Mouse (Mus musculus) layer of hippocampus, adult 2 months (tissue): Measurements from ENCODE around the gene Rad51b. TPM values are rescaled to one million over a fixed set of nuclear protein-coding genes. Genes with fewer than 3 reads are reported as not detected.
A peak's percentile ranks its signal among the peaks of the same experiment; 100 is the strongest.

ENCODE experiments used
- DNase-seq, 2 experiments: peaks; one replicate each; pipeline ENCODE4 v3.0.0; 2022; ENCODE audit warnings: low spot score in 2 of 2
- H3K27ac ChIP-seq: fragments of 200-600 bp; 2 replicates; pipeline ENCODE4 v1.8.1; 2022
- H3K4me3 ChIP-seq: fragments of 200-600 bp; 2 replicates; pipeline ENCODE4 v1.8.1; 2022; ENCODE audit warnings: mild to moderate bottlenecking
- CTCF ChIP-seq: fragments of 200-600 bp; conservative IDR thresholded peaks from 2 replicates; pipeline ENCODE4 v1.8.1; 2022; ENCODE audit warnings: antibody characterized with exemption, mild to moderate bottlenecking, moderate library complexity
- total RNA-seq, 2 experiments: library from RNA; stranded (reverse); gene quantifications; 2 replicates each; pipeline ENCODE4 v1.2.3; 2021

Rad51b gene
- total RNA-seq, 2 experiments from 2014 or later: 0.18 TPM; not detected in 1

DNA sequence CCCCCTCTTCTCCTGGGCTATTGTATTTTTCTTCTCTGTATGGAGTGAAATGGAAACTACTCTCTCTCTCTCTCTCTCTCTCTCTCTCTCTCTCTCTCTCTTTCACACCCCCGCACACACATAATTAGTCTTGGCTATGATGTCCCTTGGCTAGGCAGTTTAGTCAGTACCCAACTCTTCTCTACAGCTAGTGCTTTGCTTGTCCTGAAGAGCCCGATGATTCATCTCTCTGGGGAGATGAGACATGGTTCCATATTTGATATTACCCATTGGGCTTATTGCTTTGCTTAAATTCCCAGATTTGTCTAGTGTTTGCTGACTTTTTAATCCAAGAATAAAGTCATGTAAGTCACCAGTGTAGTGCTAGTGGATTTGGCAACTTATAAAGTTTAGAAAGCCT lies 429.0 kb downstream of the Rad51b start:
- no peak overlapping the region for H3K27ac ChIP-seq
- TF ChIP-seq CTCF: no peak
- no peak for DNase-seq
- H3K4me3 ChIP-seq: no peak overlapping the region

DNA sequence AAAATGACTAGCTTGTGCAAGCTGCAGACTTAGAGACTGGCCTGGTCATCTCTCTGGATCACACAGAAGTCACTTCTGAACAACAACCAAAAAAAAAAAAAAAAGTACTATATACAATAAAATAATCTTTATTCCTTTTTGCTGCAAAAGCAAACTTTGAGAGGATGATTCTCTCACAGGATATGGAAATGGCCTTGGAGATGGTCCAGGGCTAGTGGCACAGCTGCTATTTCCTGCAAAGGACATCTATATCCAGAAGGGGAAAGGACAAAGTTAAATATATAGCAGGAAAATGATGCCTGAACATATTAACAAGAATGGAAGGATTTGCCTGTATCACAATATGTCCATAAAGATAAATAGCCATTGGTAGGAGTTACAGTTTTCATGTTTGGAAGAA lies 429.9 kb downstream of the Rad51b start:
- H3K4me3 ChIP-seq: no peak overlapping the region
- TF ChIP-seq CTCF: no peak
- no peak for DNase-seq
- H3K27ac ChIP-seq: no peak overlapping the region

DNA sequence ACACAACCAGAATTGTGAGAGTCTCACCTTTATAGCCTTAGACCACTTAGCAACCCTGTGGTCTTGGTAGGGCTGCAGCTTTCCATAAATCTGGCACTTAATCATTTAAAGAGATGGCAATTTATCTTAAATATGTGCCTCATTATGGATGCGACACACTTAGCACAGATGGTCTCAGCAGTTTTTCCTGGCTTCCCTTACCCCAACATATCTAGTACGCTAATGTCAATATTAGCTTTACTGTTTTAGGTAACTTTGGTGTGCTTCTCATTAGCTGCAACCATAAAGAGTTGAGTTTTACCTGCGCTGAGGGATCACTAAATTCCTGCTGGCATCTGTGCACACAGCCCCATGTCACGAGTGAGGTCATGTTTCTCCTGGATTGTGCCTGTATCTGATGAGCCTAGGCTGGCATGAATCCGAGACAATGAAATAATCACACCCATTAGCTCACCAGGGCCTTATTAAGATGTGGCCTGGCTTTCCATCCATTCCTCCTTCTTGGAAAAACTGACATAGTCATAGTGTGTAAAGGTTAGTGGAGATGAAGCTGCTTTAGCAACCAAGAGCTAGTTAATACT lies 432.9 kb downstream of the Rad51b start:
- Histone ChIP-seq H3K27ac (no peak overlapping the region), H3K4me3 (no peak overlapping the region)
- no peak for DNase-seq
- TF ChIP-seq CTCF: no peak

DNA sequence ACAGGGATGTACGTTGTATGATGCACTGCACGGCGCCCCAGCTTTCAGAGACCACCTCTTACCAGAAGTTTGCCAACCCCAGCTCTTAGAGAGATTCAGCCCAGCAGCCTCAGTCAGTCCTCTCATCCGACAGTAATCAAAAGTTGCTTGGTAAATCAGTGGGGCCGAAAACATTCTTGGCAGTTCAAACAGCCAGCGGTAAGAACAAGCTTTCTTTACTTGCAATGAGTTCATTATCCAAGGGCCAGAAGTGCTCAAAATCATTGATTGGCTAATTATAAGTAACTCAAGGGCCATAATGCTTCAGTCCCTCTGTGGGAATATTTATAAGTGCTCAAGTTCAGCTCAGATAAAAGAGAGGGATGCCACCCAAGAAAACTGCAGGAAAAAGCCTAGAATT lies 434.8 kb downstream of the Rad51b start:
- H3K4me3 ChIP-seq: no peak overlapping the region
- peak overlapping the region; percentile 33; the same call in 1 of the 2 replicates for H3K27ac ChIP-seq
- no peak for TF ChIP-seq CTCF
- DNase-seq: no peak

DNA sequence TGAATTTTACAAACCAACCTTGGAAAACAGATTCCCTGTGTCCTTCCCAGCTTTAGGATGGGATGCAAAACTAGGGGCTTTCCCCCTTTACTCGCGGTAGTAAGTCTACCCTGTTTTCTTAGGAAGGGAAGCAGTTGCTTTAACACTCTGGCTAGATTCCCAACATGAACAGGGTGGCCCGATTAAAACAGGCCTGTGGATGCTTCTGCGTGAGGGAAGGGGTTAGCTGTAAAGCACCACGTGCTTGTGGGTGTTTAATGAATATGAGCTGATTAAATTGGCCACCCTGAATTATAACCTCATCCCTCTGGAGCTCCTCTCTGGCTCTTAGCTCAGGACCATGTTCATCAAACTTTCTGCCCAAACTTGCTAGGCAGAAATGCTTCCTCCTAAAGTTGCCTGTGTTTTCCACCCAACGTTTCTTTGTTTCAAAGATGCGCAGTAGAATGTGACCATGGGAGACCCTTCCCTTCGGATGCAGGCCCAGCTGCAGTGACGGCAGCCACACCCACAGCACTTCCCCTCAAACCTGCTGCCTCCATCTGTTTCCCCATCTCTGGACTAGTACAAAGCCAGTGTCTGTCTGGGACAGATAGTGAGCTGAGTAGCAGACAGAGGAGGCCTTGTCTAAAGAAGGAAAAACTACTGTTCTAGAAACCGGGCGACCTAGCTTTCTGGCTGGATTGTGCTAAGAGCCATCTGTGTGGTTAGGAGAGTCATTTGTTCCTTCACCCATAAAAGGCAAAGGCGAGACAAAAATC lies 435.5 kb downstream of the Rad51b start:
- H3K4me3 ChIP-seq: no peak overlapping the region
- H3K27ac ChIP-seq: peak overlapping the region; percentile 33; the same call in 1 of the 2 replicates
- peak in 1 of 2 experiments; percentile 26 for DNase-seq
- TF ChIP-seq CTCF: no peak

DNA sequence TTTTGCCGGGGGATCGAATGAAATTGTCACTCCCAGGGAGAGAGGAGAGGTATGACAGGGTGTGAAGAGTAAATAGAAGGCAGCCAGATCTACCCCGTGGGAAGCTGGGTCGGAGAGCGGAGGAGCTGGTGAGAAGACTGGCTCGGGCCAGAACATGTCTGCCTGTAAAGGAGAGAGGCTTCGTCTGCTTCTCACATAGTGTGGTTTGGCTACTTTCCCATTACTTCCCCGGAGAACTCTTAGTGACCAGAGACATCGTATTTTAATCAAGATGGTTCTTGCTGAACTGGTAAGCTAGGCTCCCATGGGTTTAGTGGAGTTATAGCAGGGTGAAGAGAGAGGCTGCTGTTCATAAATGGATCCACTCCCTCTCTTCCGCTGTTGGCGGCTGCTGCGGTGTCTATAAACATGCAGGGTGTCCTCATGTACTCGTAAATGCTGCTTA lies 438.3 kb downstream of the Rad51b start:
- TF ChIP-seq CTCF: no peak
- H3K4me3 ChIP-seq: no peak overlapping the region
- DNase-seq: no peak
- H3K27ac ChIP-seq: no peak overlapping the region

DNA sequence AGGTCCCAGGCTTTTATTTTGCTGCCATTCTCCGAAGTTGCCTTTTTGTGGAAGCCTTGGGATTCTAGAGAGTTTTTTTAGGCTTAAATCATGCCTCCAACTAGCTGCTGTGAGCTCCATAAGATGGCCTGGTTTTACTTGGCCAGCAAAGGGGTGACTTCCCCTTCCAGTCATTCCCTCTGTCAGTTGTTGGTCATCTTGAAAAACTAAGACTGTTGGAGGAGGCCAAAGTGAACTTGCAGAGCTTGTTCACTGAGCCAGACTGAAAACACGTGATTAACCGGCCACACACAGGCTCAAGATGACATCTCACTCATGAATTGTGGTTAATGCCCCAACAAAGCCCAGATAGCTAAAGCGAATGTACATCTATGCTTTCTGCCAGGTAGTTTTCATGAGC lies 438.8 kb downstream of the Rad51b start:
- DNase-seq: no peak
- Histone ChIP-seq H3K27ac (no peak overlapping the region), H3K4me3 (no peak overlapping the region)
- TF ChIP-seq CTCF: no peak

DNA sequence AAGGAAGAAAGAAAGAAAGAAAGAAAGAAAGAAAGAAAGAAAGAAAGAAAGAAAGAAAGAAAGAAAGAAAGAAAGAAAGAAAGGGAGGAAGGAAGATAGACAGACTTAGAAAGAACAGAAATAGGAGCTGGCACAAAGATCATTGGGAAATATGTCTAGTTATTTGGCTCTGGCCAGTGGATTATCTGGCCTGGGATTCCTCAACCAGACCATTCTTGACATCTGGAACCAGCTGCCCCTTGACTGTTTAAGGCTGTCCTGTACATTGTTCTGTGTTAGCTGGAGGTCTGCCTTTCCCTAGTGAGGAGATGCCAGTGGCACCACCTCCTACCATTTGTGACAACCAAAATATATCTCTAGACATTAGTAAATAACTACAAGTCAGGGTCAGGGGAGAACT lies 441.6 kb downstream of the Rad51b start:
- Histone ChIP-seq H3K4me3 (no peak overlapping the region), H3K27ac (no peak overlapping the region)
- no peak for DNase-seq
- no peak for TF ChIP-seq CTCF

DNA sequence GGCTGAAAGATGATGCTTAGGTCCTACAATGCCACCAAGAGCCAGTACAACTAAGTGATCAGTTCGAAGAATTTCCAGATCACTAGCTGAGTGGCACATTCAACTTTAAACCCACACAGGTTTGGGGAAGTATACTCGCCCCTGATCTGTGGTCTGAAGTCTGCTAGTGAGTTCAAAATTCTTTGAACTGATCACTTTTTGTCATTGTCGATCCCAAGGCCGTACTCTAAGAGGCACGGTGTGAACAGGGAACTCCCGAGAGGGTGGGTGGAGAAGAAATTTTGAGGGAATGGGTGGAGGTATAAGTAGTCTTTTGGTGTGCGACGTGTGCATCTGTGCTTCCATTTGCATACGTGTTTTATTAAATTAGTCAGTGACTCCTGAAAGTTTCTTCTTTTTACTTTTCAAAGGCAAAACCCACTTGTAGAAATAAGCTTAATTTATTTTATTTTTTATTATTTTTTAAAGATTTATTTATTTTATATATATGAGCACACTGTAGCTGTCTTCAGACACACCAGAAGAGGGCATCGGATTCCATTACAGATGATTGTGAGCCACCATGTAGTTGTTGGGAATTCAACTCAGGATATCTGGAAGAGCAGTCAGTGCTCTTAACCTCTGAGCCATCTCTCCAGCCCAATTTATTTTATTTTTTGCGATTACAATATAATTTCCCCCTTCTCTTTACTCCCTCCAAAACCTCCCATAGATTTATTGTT lies 443.0 kb downstream of the Rad51b start:
- Histone ChIP-seq H3K4me3 (no peak overlapping the region), H3K27ac (no peak overlapping the region)
- peak; percentile 67 for TF ChIP-seq CTCF
- no peak for DNase-seq

DNA sequence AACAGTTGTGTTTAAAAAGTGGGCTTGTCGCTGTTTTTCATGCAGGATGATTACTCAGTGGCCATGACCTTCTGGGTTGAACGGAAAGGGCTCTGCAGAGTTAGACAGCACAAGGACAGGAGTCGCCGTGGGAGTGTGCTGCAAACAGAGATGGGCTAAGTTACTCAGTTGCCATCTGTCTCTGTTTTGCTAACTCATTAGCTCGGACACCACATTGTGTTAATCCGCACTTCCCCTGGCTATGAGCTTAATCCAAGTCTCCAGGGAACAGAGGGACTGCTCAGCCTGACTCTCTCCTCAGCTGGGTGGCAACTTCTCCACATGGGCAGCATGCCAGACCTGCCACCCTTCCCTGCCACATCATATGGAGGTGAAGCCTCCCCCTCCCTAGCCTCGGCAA lies 445.1 kb downstream of the Rad51b start:
- no peak overlapping the region for H3K27ac ChIP-seq
- no peak overlapping the region for H3K4me3 ChIP-seq
- no peak for DNase-seq
- TF ChIP-seq CTCF: no peak

DNA sequence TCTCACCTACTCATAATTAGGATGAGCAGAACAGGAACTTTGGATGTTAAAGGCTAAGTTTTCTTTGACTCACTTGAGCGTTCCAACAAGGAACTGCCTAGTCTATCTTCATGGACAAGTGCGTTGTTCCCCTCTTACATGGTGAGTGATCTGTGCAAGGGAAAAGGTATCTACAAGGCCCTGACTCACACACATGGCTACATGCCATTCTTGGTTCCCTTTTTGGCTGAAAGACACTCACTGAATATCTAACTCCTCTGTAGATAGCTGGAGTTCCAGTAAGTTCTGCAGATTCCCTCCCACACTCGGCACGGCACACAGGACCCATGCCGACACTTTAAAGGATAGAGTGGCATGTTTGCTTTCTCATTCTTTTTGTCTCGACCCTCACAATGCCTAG lies 447.0 kb downstream of the Rad51b start:
- TF ChIP-seq CTCF: no peak
- Histone ChIP-seq H3K4me3 (no peak overlapping the region), H3K27ac (no peak overlapping the region)
- no peak for DNase-seq

DNA sequence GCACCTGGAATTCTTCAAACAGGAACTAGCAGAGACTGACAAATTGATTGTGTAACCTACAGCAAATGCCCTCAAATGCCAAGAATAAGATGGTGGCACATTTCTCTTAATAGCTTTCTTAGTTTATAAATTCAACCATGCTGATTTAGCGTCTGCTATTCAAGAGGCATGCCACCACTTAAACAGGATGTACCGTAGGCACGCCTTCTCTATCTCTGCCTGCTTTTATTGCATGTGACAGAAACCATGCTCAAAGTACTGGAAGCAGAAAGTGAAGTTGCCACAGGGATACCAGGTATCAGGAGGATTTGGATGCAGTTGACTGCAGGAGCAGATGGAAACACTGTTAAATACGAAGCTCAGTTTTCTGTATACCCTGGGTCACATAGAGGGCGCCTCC lies 448.1 kb downstream of the Rad51b start:
- no peak for DNase-seq
- Histone ChIP-seq H3K4me3 (no peak overlapping the region), H3K27ac (no peak overlapping the region)
- TF ChIP-seq CTCF: no peak

DNA sequence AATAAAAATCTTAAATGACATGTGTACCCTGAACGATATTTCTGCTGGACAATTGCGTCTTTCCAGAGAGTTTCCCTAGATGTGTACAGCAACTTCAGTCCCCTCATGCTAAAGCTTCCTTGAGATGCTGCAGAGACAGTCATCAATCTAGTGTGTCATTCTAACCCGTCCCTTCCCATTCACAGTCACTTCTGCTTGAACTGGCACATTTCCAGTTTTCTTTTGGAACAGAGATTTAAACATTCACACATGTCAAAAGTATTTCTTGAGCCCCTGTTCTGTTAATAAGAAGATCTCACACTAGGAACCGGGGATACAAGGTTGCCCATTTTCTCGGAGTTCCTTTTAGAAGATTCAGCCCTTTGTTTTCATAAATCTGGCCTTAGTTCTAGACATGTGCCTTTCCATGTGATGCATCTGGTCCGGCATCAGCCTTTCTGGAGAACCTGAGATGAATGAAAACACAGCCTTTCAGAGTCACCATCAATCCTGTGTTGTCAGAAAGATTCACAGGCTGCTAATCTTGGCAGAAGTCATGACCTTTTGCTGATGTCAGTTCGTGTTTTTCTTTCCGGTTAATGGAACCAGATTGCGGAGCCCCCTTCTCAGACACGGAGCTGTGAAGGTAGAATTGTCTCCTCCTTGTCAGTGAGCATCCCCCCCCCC lies 448.9 kb downstream of the Rad51b start:
- TF ChIP-seq CTCF: no peak
- DNase-seq: no peak

More for the DNA sequence above, 448.9 kb downstream of the Rad51b start:
- Histone ChIP-seq H3K4me3 (no peak overlapping the region), H3K27ac (no peak overlapping the region)
